Mouse (Mus musculus) midbrain, embryonic 16.5 days (tissue): Measurements from ENCODE around the gene Mzt1. TPM values are rescaled to one million over a fixed set of nuclear protein-coding genes. Genes with fewer than 3 reads are reported as not detected.
"Not testable (repeated sequence)": the region's sequence is repeated elsewhere in the genome, so short reads cannot be mapped to it uniquely, and the experiment has no call there.

Experiments
- ATAC-seq: fragments of 200-750 bp; cut with Nextera tagmentation; 2 replicates; pipeline ENCODE4 v1.8.0; 2017; ENCODE audit warnings: moderate TSS enrichment
- H3K27ac ChIP-seq: fragments of 300-500 bp; sonication (generic); 2 replicates; pipeline ENCODE4 v1.5.1; 2014; ENCODE audit warnings: mild to moderate bottlenecking, low read length, mixed read lengths
- H3K27me3 ChIP-seq: fragments of 300-500 bp; sonication (generic); 2 replicates; pipeline ENCODE4 v1.6.1; 2014; ENCODE audit warnings: low read depth, low read length, mixed read lengths; ENCODE audit not compliant: control insufficient read depth, insufficient read depth
- H3K36me3 ChIP-seq: fragments of 300-500 bp; sonication (generic); 2 replicates; pipeline ENCODE4 v1.6.1; 2014; ENCODE audit warnings: mild to moderate bottlenecking, low read length, moderate library complexity, mixed read lengths; ENCODE audit not compliant: control insufficient read depth, insufficient read depth
- H3K4me1 ChIP-seq: fragments of 300-500 bp; sonication (generic); 2 replicates; pipeline ENCODE4 v1.6.1; 2014; ENCODE audit warnings: mild to moderate bottlenecking, low read length, mixed read lengths; ENCODE audit not compliant: control insufficient read depth, insufficient read depth
- H3K4me2 ChIP-seq: fragments of 300-500 bp; sonication (generic); 2 replicates; pipeline ENCODE4 v1.6.1; 2014; ENCODE audit warnings: mild to moderate bottlenecking, low read length, mixed read lengths
- H3K4me3 ChIP-seq: fragments of 300-500 bp; sonication (generic); 2 replicates; pipeline ENCODE4 v1.5.1; 2014; ENCODE audit warnings: low read depth, mild to moderate bottlenecking, low read length, moderate library complexity, mixed read lengths
- H3K9ac ChIP-seq: fragments of 300-500 bp; sonication (generic); 2 replicates; pipeline ENCODE4 v1.6.1; 2014; ENCODE audit warnings: low read depth, low read length, mixed read lengths
- H3K9me3 ChIP-seq: fragments of 300-500 bp; sonication (generic); replicated peaks from 2 replicates; pipeline ENCODE4 v1.6.1; 2014; ENCODE audit warnings: mild to moderate bottlenecking, low read length, mixed read lengths; ENCODE audit not compliant: control insufficient read depth, poor library complexity, severe bottlenecking
- WGBS: fragments of 180-500 bp; shearing (Covaris S2); extraction: QIAGEN DNeasy Blood & Tissue Kit; methylation state at CpG from one replicate; pipeline ENCODE4 v1.1.7; 2014; 5-methylcytosine and 5-hydroxymethylcytosine counted together
- polyA plus RNA-seq: library from polyadenylated mRNA; unstranded; fragments of >200 nt; fragmentation: Nextera tagmentation; extraction: Ambion mirVana; gene quantifications from 2 replicates; pipeline ENCODE4 v1.2.1, GENCODE M21; 2015

The Mzt1 gene
- polyA plus RNA-seq, 1 experiment from 2014 or later, result 103 TPM

DNA sequence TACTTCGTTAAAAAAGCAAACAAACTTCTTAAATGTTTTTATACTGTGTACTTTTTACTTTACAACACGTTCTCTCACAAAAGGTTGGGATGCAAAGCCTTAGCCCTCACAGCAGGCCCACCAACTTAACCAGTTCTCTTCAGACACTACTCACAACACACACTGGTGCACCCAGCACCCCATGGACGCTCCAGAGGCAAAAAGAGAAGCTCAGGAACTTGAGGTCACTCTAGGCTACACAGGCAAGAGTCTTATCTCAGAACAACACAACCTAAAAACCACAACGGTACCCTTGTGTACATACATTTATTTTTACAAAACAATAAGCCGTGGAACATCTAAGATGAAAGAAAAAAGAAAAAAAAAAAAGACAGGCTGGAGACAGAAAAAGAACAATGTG is 1.2 kb downstream of the Mzt1 start:
- H3K4me3 ChIP-seq, result peak overlapping the region; percentile 81
- H3K27ac ChIP-seq, result no peak overlapping the region
- no peaks in the 10 kb centered on the region for H3K9me3 ChIP-seq
- H3K4me2 ChIP-seq, result peak overlapping the region; percentile 71
- no peaks in the 10 kb centered on the region for H3K36me3 ChIP-seq
- no peaks in the 10 kb centered on the region for H3K27me3 ChIP-seq
- no peak for ATAC-seq
- H3K4me1 ChIP-seq, result peaks cover 19% of the 10 kb centered on the region
- peak overlapping the region; percentile 91; the same call in 1 of the 2 replicates for H3K9ac ChIP-seq
- WGBS, result 4% methylated on average over 5 of the region's 5 CpGs

GRCm38 (mm10) chr14:99044096-99044495 is 1.8 kb downstream of the Mzt1 start:
- Histone ChIP-seq H3K36me3 (no peaks in the 10 kb centered on the region; the same call in 1 of the 2 replicates), H3K4me3 (no peak overlapping the region), H3K27ac (no peak overlapping the region), H3K27me3 (no peaks in the 10 kb centered on the region), H3K4me2 (peak overlapping the region; percentile 71), H3K4me1 (peaks cover 19% of the 10 kb centered on the region), H3K9me3 (no peaks in the 10 kb centered on the region), H3K9ac (0 out of 2 replicates have a peak overlapping the region, but pooled peaks have one; percentile 17)
- 25% methylated on average over 10 of the region's 10 CpGs for WGBS
- ATAC-seq, result no peak

DNA sequence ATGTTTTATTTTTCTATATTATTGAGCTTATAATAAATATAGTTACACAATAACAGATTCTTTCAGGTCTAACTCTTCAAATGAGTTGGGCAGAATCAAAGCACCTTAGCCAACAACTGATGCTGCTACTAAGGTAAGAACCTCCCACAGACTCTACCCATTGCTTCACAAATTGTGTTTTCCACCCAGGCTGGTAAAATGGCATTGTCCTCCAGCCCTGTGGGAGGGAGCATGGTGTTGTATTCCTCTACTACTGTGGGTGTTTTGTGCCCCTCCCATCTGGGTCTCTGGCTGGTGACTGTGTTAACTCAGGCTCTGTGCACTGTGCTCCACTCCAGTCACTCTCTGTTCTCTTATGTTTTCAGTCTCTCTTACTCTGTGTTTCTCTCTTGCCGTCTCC is 2.4 kb downstream of the Mzt1 start:
- H3K27ac ChIP-seq, result no peak overlapping the region
- peaks cover 19% of the 10 kb centered on the region for H3K4me1 ChIP-seq
- no peaks in the 10 kb centered on the region; the same call in 1 of the 2 replicates for H3K36me3 ChIP-seq
- H3K4me3 ChIP-seq, result no peak overlapping the region
- peak overlapping the region; percentile 71; the same call in 1 of the 2 replicates for H3K4me2 ChIP-seq
- no peak overlapping the region for H3K9ac ChIP-seq
- no peak for ATAC-seq
- H3K27me3 ChIP-seq, result no peaks in the 10 kb centered on the region
- H3K9me3 ChIP-seq, result no peaks in the 10 kb centered on the region
- 61% methylated on average over 1 of the region's 1 CpGs for WGBS

DNA sequence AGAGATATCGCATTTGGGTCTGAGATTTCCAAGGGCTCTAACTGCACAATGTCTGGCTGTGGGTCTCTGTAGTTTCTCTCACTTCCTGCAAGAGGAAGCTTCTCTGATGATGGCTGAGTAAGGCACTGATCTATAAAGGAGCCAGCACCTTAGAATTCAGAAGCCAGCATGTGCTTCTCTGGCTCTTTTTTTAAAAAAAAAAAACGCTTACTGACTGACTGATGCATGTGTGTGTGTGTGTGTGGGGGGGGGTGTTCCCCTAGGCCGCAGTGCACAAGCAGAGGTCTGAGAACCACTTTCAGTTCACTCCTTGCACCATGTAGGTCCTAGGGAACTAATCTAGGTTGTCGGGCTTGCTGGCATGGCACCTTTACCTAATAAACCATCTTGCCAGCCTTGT is 4.5 kb downstream of the Mzt1 start:
- Histone ChIP-seq H3K9ac (no peak overlapping the region), H3K4me1 (peaks cover 17% of the 10 kb centered on the region), H3K4me2 (no peak overlapping the region), H3K4me3 (no peak overlapping the region), H3K36me3 (peaks cover 4% of the 10 kb centered on the region; the same call in 1 of the 2 replicates), H3K27ac (no peak overlapping the region), H3K9me3 (no peaks in the 10 kb centered on the region), H3K27me3 (no peaks in the 10 kb centered on the region)
- ATAC-seq, result no peak
- 73% methylated on average over 4 of the region's 4 CpGs for WGBS

GRCm38 (mm10) chr14:99039308-99039707 is 6.6 kb downstream of the Mzt1 start:
- H3K4me3 ChIP-seq, H3K27ac ChIP-seq, ATAC-seq, H3K9me3 ChIP-seq, H3K36me3 ChIP-seq, H3K9ac ChIP-seq, H3K4me1 ChIP-seq, H3K4me2 ChIP-seq, H3K27me3 ChIP-seq: not testable (repeated sequence)
- 49% methylated on average over 5 of the region's 5 CpGs for WGBS

DNA sequence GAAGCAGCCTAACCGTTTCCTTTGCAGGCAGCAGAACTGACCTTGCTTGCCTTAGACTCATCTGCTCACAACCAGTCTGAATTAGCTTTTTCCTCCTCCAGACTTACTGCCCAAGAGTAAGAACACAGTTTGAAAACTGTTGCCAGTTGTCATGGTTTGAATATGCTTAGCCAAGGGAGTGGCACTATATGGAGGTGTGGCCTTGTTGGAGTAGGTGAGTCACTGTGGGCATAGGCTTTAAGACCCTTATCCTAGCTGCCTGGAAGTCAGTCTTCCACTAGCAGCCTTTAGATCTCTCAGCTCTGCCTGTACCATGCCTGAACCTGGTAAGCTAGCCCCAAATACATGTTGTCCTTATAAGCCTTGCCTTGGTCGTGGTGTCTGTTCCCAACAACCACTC is 8.2 kb downstream of the Mzt1 start:
- no peak overlapping the region for H3K4me2 ChIP-seq
- no peak for ATAC-seq
- no peak overlapping the region for H3K27ac ChIP-seq
- H3K36me3 ChIP-seq, result peaks cover 12% of the 10 kb centered on the region
- H3K4me1 ChIP-seq, result no peaks in the 10 kb centered on the region
- H3K9ac ChIP-seq, result no peak overlapping the region
- H3K4me3 ChIP-seq, result no peak overlapping the region
- no peaks in the 10 kb centered on the region for H3K9me3 ChIP-seq
- WGBS, result 82% methylated on average over 2 of the region's 2 CpGs
- no peaks in the 10 kb centered on the region for H3K27me3 ChIP-seq

DNA sequence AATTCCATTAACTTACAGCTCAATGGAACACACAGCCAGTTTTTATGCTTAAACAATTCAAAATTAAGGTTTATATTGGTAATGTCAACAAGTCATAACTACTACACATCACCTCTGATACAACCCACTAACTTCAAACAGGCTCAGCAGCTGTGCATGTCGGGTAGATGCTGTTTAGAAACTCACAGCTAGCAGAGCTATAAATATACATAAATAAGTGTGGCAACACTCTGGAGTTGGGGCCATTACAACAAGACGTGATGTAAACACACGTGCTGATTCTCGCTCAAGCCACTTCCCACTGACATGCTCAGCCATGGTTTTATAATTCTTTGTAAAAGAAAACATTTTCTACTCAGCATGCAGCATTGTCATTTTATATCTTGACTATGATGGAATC is 9.9 kb downstream of the Mzt1 start:
- Histone ChIP-seq H3K27me3 (no peaks in the 10 kb centered on the region), H3K27ac (no peak overlapping the region), H3K9ac (no peak overlapping the region), H3K9me3 (no peaks in the 10 kb centered on the region), H3K4me3 (no peak overlapping the region), H3K36me3 (peaks cover 15% of the 10 kb centered on the region), H3K4me1 (no peaks in the 10 kb centered on the region), H3K4me2 (no peak overlapping the region)
- 82% methylated on average over 4 of the region's 4 CpGs for WGBS
- ATAC-seq, result no peak

- WGBS, result 93% methylated on average over 8 of the region's 8 CpGs
- not testable (repeated sequence) for H3K27me3 ChIP-seq
These were observed 11.1 kb downstream of the Mzt1 start for GRCm38 (mm10) chr14:99034851-99035250.

GRCm38 (mm10) chr14:99032596-99032995 is 13.3 kb downstream of the Mzt1 start:
- Histone ChIP-seq H3K9me3 (no peaks in the 10 kb centered on the region), H3K4me3 (no peak overlapping the region), H3K4me2 (no peak overlapping the region), H3K27me3 (no peaks in the 10 kb centered on the region), H3K27ac (no peak overlapping the region), H3K36me3 (peaks cover 11% of the 10 kb centered on the region; the same call in 1 of the 2 replicates), H3K4me1 (no peaks in the 10 kb centered on the region), H3K9ac (no peak overlapping the region)
- no peak for ATAC-seq
- 85% methylated on average over 5 of the region's 5 CpGs for WGBS

More at GRCm38 (mm10) chr14:99034851-99035250, 11.1 kb downstream of the Mzt1 start:
- H3K4me2 ChIP-seq, H3K9me3 ChIP-seq, H3K4me3 ChIP-seq, H3K27ac ChIP-seq, ATAC-seq, H3K4me1 ChIP-seq, H3K9ac ChIP-seq: not testable (repeated sequence)
- peaks cover 15% of the 10 kb centered on the region for H3K36me3 ChIP-seq
